Mouse (Mus musculus): ENCODE measurements at regions not wholly inside any gene's neighbourhood (a gene's known extent, or its start where the extent isn't known, plus 50 kb on each side); places are given as distances from the start of the nearest gene placed in this dataset.

- no peak for TF ChIP-seq FLI1 (IDR thresholded peaks at IDR 0.05; ENCODE audit: low read length)
- TF ChIP-seq GATA1 (IDR thresholded peaks at IDR 0.05; ENCODE audit: borderline replicate concordance, low read length), result no peak
Observed at GRCm38 (mm10) chr10:37630403-37630802, 491.7 kb upstream of the Marcks start.
